Mouse (Mus musculus) ES-E14 (cell line): Measurements from ENCODE around the gene Kat2a.

ENCODE experiments used
- HCFC1 ChIP-seq: IDR thresholded peaks from 2 replicates; pipeline ENCODE4 v1.6.1; 2012; ENCODE audit warnings: low read length, inconsistent platforms, borderline replicate concordance; ENCODE audit not compliant: insufficient read depth
- MAFK ChIP-seq: IDR thresholded peaks from 2 replicates; pipeline ENCODE4 v1.6.1; 2014; ENCODE audit warnings: mild to moderate bottlenecking, low read depth, low read length, inconsistent platforms; ENCODE audit not compliant: insufficient read depth
- ZNF384 ChIP-seq: IDR thresholded peaks from 2 replicates; pipeline ENCODE4 v1.6.1; 2012; ENCODE audit warnings: low read depth, low read length, inconsistent platforms

GRCm38 (mm10) chr11:100677810-100678209, 34.5 kb downstream of the Kat2a start:
- TF ChIP-seq HCFC1 (no peak), ZNF384 (no peak), MAFK (no peak)
